Mouse (Mus musculus): ENCODE results near the gene Bud31. TPM values are rescaled to one million over a fixed set of nuclear protein-coding genes. Genes with fewer than 3 reads are reported as not detected.
A peak's percentile ranks its signal among the peaks of the same experiment; 100 is the strongest.

Gene Bud31
- polyA plus RNA-seq, 1 experiment: 135 TPM

DNA sequence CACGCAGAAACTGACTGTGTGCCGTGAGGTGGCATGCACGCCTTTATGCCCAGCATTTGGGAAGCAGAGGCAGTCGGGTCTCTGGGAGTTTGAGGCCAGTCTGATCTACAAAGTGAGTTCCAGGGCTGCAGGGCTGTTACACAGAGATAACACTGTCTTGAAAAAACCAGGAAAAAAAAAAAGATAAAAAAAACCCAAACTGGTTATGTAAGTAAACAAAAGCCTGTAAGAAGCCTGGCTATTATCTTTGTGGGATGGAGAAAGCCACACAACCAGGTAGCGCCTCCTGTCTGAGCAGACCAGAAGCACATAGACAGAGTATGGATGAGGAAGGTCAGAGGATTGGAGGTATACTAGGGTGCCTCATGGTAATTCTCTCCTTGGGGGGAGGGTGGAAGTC lies 12.5 kb downstream of the Bud31 start:
- no peak overlapping the region for H3K4me3 ChIP-seq (ENCODE audit: insufficient read depth, low read length)
- no peak overlapping the region for H3K27ac ChIP-seq (ENCODE audit: insufficient read depth, low read depth, low read length)
- H3K4me1 ChIP-seq (ENCODE audit: control insufficient read depth, insufficient read depth, low read length): no peaks in the 10 kb centered on the region
- TF ChIP-seq POLR2A (IDR thresholded peaks at IDR 0.05; ENCODE audit: borderline replicate concordance, low read depth, low read length) (no peak), CTCF (IDR thresholded peaks at IDR 0.05; ENCODE audit: low read depth, low read length) (no peak)

GRCm38 (mm10) chr5:145161361-145161760 lies 21.2 kb downstream of the Bud31 start:
- peaks cover 4% of the 10 kb centered on the region; the same call in 1 of the 2 replicates for H3K4me1 ChIP-seq (ENCODE audit: control insufficient read depth, insufficient read depth, low read length)
- H3K4me3 ChIP-seq (ENCODE audit: insufficient read depth, low read length): no peak overlapping the region
- TF ChIP-seq CTCF (IDR thresholded peaks at IDR 0.05; ENCODE audit: low read depth, low read length) (no peak), POLR2A (IDR thresholded peaks at IDR 0.05; ENCODE audit: borderline replicate concordance, low read depth, low read length) (no peak)
- H3K27ac ChIP-seq (ENCODE audit: insufficient read depth, low read depth, low read length): no peak overlapping the region

DNA sequence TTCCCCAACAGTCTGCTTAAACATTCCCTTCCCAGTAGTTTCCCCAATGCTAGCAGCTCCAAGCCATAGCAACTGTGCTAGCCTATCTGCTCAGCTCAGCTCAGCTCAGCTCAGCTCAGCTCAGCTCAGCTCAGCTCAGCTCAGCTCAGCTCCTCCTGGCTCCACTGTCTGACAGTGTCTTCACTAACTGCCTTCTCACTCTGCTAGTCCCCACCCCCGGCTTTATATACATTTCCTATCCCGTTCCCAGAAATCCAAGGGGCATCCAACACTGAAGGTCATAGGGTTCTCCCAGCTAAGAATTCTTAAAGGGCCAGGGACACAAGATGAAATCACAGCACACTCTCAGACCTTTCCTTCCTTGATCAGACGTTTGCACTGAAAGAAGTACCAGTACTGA lies 24.5 kb downstream of the Bud31 start:
- Histone ChIP-seq H3K4me3 (ENCODE audit: insufficient read depth, low read length) (no peak overlapping the region), H3K4me1 (ENCODE audit: control insufficient read depth, insufficient read depth, low read length) (peaks cover 11% of the 10 kb centered on the region), H3K27ac (ENCODE audit: insufficient read depth, low read depth, low read length) (no peak overlapping the region)
- TF ChIP-seq POLR2A (IDR thresholded peaks at IDR 0.05; ENCODE audit: borderline replicate concordance, low read depth, low read length) (no peak), CTCF (IDR thresholded peaks at IDR 0.05; ENCODE audit: low read depth, low read length) (no peak)

DNA sequence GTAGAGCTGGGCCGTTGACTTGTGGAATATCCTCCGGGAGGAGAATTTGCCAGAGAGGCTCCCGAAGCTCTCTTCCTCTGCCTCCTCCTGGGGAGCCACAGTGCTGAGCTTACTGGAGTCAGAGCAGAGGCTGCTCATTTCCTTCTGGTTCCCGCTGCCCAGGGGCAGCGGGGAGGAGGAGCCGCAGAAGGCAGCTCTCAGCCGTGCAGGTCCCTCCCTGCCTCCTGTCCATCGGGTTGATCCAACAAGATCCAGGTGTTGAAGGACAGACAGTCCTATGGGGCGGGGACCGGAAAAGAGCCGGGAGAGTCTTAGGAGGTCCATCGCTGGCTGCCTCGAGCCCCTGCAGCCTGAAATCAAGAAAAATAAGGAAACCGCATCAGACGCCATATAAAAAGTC lies 25.0 kb downstream of the Bud31 start:
- no peak for TF ChIP-seq POLR2A (IDR thresholded peaks at IDR 0.05; ENCODE audit: borderline replicate concordance, low read depth, low read length)
- no peak for TF ChIP-seq CTCF (IDR thresholded peaks at IDR 0.05; ENCODE audit: low read depth, low read length)
- peaks cover 11% of the 10 kb centered on the region for H3K4me1 ChIP-seq (ENCODE audit: control insufficient read depth, insufficient read depth, low read length)
- H3K4me3 ChIP-seq (ENCODE audit: insufficient read depth, low read length): no peak overlapping the region
- no peak overlapping the region for H3K27ac ChIP-seq (ENCODE audit: insufficient read depth, low read depth, low read length)

- Histone ChIP-seq H3K4me3 (ENCODE audit: insufficient read depth, low read length) (peak within 1 kb of the TSS; percentile 84), H3K27ac (ENCODE audit: insufficient read depth, low read depth, low read length) (peak within 1 kb of the TSS; percentile 77), H3K4me1 (ENCODE audit: control insufficient read depth, insufficient read depth, low read length) (peaks cover 11% of the 10 kb centered on the region)
- 0 out of 2 replicates have a peak, but pooled peaks have one; percentile 21 for TF ChIP-seq CTCF (IDR thresholded peaks at IDR 0.05; ENCODE audit: low read depth, low read length)
- TF ChIP-seq POLR2A (IDR thresholded peaks at IDR 0.05; ENCODE audit: borderline replicate concordance, low read depth, low read length): peak; percentile 58; the same call in 1 of the 2 replicates
These were observed 26.6 kb downstream of the Bud31 start, which contains the start of the genes Ptcd1 and Cpsf4 for GRCm38 (mm10) chr5:145166536-145167305. TSS of gene Ptcd1 (minus strand) at chr5:145167108. TSS of gene Cpsf4 (plus strand) at chr5:145167213.

- Histone ChIP-seq H3K27ac (ENCODE audit: insufficient read depth, low read depth, low read length) (peak overlapping the region; percentile 53), H3K4me1 (ENCODE audit: control insufficient read depth, insufficient read depth, low read length) (peaks cover 11% of the 10 kb centered on the region), H3K4me3 (ENCODE audit: insufficient read depth, low read length) (peak overlapping the region; percentile 84)
- TF ChIP-seq POLR2A (IDR thresholded peaks at IDR 0.05; ENCODE audit: borderline replicate concordance, low read depth, low read length): no peak
These were observed 27.1 kb downstream of the Bud31 start for GRCm38 (mm10) chr5:145167306-145167661.

DNA sequence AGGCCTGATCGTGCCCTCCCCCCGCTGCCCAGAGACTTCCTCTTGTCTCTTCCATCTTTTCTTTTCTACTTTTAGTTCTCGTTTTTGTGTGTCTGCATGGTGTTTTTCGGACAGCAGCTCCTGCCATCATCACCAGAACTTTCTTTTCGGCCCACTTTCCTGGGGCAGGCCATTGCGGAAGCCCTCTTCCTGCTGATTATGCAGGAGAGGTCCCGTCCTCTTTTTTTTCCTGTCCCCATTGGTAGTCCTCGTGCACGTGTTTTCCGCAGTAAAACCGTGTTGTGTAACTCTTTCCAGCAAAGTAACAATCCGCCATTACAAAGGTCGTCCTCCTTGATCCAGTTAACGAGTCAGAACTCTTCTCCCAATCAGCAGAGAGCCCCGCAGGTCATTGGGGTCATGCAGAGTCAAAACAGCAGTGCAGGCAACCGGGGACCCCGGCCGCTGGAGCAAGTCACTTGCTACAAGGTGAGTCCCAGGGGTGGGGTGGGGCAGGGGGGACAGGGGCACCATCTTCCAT lies 38.4 kb downstream of the Bud31 start:
- peak overlapping the region; percentile 70 for H3K27ac ChIP-seq (ENCODE audit: insufficient read depth, low read depth, low read length)
- TF ChIP-seq CTCF (IDR thresholded peaks at IDR 0.05; ENCODE audit: low read depth, low read length) (no peak), POLR2A (IDR thresholded peaks at IDR 0.05; ENCODE audit: borderline replicate concordance, low read depth, low read length) (no peak)

DNA sequence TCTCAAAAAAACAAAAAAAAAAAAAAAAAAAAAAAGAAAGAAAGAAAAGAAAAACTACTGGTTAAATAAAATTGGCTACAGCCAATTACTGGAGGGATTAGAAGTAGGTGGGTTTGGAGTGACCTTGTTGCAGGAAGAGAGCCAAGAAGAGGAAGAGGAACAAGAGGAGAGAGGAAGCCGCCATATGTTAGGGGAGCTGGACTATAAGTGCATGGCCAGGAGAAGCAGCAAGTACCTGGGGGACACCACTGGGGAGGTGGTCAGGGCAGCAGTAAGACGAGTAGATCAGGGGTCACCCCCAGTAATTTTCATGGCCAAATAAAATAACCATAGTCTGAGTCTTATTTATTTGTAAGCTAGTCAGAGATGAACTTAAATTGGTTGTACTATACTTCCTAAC lies 45.1 kb downstream of the Bud31 start:
- Histone ChIP-seq H3K27ac (ENCODE audit: insufficient read depth, low read depth, low read length) (0 out of 2 replicates have a peak overlapping the region, but pooled peaks have one; percentile 11), H3K4me3 (ENCODE audit: insufficient read depth, low read length) (no peak overlapping the region), H3K4me1 (ENCODE audit: control insufficient read depth, insufficient read depth, low read length) (peaks cover 16% of the 10 kb centered on the region)
- TF ChIP-seq CTCF (IDR thresholded peaks at IDR 0.05; ENCODE audit: low read depth, low read length) (no peak), POLR2A (IDR thresholded peaks at IDR 0.05; ENCODE audit: borderline replicate concordance, low read depth, low read length) (no peak)

More for the DNA sequence above, 38.4 kb downstream of the Bud31 start:
- peaks cover 19% of the 10 kb centered on the region for H3K4me1 ChIP-seq (ENCODE audit: control insufficient read depth, insufficient read depth, low read length)
- no peak overlapping the region for H3K4me3 ChIP-seq (ENCODE audit: insufficient read depth, low read length)

DNA sequence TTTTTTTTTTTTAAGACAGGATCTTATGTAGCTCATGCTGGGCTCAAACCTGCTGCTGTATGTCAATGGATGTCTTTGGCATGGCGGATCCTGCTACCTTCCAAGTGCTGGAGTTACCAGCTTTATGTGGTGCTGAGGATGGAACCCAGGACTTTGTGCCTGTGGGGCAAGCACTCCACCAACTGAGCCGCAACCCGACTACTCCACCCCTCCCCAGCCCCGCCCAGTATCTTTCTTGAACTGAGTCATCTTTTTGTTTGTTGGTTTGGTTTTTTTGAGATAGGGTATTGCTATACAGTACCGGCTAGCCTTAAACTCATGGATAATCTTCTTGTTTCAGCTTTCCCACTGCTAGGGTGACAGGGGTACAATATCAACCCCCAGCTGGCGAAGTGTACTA lies 49.3 kb downstream of the Bud31 start:
- Histone ChIP-seq H3K4me3 (ENCODE audit: insufficient read depth, low read length) (no peak overlapping the region), H3K4me1 (ENCODE audit: control insufficient read depth, insufficient read depth, low read length) (peaks cover 20% of the 10 kb centered on the region), H3K27ac (ENCODE audit: insufficient read depth, low read depth, low read length) (no peak overlapping the region)
- TF ChIP-seq POLR2A (IDR thresholded peaks at IDR 0.05; ENCODE audit: borderline replicate concordance, low read depth, low read length): no peak
- TF ChIP-seq CTCF (IDR thresholded peaks at IDR 0.05; ENCODE audit: low read depth, low read length): no peak

DNA sequence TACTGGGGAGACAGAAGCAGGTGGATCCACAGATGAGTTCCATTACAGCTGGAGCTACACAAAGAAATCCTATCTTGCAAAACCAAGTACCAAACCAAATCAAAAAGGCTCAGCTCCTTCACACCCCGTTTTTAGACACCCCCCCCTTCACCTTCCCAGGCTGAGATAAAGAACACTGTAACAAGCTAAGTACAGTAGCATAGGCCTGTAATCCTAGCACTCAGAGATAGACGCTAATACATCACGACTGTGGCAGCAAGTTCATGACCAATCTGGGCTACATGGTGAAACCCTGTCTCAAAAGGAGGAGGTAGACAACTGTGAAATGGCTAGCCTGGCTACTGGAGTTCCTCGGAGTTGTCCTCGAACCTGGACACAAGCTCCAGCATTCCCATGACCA lies 50.2 kb downstream of the Bud31 start:
- TF ChIP-seq CTCF (IDR thresholded peaks at IDR 0.05; ENCODE audit: low read depth, low read length) (no peak), POLR2A (IDR thresholded peaks at IDR 0.05; ENCODE audit: borderline replicate concordance, low read depth, low read length) (no peak)
- peak overlapping the region; percentile 88 for H3K4me3 ChIP-seq (ENCODE audit: insufficient read depth, low read length)
- peaks cover 18% of the 10 kb centered on the region for H3K4me1 ChIP-seq (ENCODE audit: control insufficient read depth, insufficient read depth, low read length)
- H3K27ac ChIP-seq (ENCODE audit: insufficient read depth, low read depth, low read length): peak overlapping the region; percentile 70; the same call in 1 of the 2 replicates

Measured in bone marrow macrophage, adult 2 months (primary cell).